Mouse (Mus musculus): ENCODE measurements around the gene Mxd3. TPM values are rescaled to one million over a fixed set of nuclear protein-coding genes. Genes with fewer than 3 reads are reported as not detected.

The Mxd3 gene
- polyA plus RNA-seq, 1 experiment, result 49.8 TPM

DNA sequence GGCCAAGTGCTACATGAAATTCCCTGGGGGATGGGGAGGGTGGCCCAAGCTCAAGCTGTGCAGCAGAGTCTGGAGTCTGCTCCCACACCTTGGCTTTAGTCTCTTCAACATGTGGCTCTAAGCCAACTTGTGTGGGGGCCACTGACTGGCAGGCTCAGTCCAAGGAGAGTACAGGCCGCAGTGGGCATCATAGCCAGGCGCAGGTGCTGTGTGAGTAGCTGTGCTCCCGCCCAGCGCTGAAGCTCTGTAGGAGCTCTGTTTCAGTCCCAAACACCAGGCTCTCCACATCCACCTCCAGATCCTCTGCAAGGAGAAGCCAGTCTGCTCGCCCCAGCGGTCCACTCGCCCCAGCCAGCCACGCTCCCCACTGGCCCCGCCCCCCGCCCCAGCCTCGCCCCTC is 4.0 kb downstream of the Mxd3 start:
- no peak overlapping the region for H3ac ChIP-seq (ENCODE audit: control insufficient read depth, insufficient read length, low read depth)
- no peak overlapping the region for H3K4me3 ChIP-seq (ENCODE audit: insufficient read depth, poor library complexity, severe bottlenecking)
- no peaks in the 10 kb centered on the region for H3K27me3 ChIP-seq (ENCODE audit: control insufficient read depth, insufficient read depth, insufficient read length)

DNA sequence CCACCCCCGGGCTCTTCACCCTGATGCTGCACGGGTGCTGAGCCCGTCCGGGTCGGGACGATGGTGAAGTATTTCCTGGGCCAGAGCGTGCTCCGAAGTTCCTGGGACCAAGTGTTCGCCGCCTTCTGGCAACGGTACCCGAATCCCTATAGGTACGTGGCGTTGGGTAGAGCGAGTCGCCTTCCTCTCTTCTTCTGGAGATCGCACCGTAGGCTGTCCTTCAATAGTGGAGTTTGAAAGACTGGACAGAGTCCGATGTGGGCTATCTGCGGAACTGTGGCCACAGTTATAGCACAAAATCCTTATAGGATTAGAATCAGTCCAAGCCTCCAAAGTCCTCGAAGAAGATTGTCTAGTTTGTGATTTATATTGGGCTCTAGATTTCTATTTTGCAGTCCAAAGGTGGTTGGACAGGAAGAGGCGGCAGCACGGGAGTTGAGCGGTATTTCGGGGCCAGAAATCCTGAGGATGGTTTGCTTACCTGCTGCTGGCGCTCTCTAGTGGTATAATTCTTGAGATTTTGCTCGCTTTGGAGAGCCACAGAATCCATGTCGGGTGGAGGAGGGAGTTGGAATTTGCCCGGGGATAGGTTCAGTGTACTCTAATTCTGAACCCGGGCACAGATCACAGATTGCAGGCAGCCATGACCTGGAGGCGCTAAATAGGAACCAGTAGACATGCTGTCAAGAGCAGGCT is 7.3 kb downstream of the Mxd3 start:
- H3K36me3 ChIP-seq (ENCODE audit: control insufficient read depth, insufficient read depth), result peaks cover 49% of the 10 kb centered on the region
- TF ChIP-seq CTCF (IDR thresholded peaks at IDR 0.05; ENCODE audit: control insufficient read depth, insufficient read depth, insufficient read length), result no peak
- no peak for TF ChIP-seq FOSL1 (IDR thresholded peaks at IDR 0.05; ENCODE audit: insufficient read depth, low read length, poor library complexity, severe bottlenecking)
- TF ChIP-seq MAX (IDR thresholded peaks at IDR 0.05), result no peak
- no peak for TF ChIP-seq USF1 (IDR thresholded peaks at IDR 0.05; ENCODE audit: low read depth)
- no peak for TF ChIP-seq MYOD1 (IDR thresholded peaks at IDR 0.05; ENCODE audit: control insufficient read depth, insufficient read length, low read depth)

More for the DNA sequence above, 4.0 kb downstream of the Mxd3 start:
- TF ChIP-seq FOSL1 (IDR thresholded peaks at IDR 0.05; ENCODE audit: insufficient read depth, low read length, poor library complexity, severe bottlenecking) (no peak), CEBPB (IDR thresholded peaks at IDR 0.05; ENCODE audit: low read depth) (no peak), MYOG (IDR thresholded peaks at IDR 0.05; ENCODE audit: control insufficient read depth, extremely low read depth, insufficient read length) (no peak), USF1 (IDR thresholded peaks at IDR 0.05; ENCODE audit: low read depth) (no peak), MYOD1 (IDR thresholded peaks at IDR 0.05; ENCODE audit: control insufficient read depth, insufficient read length, low read depth) (no peak), CTCF (IDR thresholded peaks at IDR 0.05; ENCODE audit: control insufficient read depth, insufficient read depth, insufficient read length) (no peak), MAX (IDR thresholded peaks at IDR 0.05) (no peak)
- H3K79me2 ChIP-seq (ENCODE audit: control insufficient read depth, insufficient read depth), result peaks cover 57% of the 10 kb centered on the region
- H3K79me3 ChIP-seq (ENCODE audit: low read depth), result peaks cover 36% of the 10 kb centered on the region
- peaks cover 29% of the 10 kb centered on the region for H3K36me3 ChIP-seq (ENCODE audit: control insufficient read depth, insufficient read depth)

DNA sequence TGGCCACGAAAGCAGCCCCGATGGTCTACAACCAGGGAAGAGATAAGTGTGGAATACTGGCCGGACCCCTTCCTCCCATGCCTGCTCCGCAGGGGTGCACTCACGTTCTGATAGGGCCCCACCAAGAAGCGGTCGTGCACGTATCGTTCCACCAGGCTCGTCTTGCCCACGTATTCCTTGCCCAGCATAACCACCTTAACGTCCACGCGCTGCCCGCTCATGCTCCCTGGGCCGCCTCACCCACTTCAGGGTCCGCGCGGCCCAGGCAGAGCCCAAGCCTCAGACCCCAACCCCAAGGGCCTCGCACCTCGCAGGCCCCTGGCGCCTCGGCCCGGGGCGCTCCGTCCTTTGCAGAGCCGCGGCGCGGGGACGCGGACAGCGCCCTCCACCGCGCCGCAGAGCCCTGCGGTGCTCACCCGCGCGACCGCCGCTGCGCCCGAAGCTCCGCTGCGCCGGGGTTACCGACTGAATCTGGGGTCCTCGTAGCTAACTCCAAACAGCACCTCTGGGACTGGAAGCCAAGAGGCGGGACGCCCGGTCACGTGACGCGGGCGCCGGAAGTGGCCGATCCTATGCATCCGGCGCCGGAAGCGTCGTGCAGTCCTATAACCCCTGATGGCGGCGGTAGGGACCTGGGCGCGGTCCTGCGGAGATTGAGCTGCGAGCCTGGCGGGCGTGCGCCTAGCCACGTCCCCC is 8.0 kb downstream of the Mxd3 start, which contains the start of gene Rab24:
Rab24 (minus strand) TSS at position 513 of the 696 bp plus-strand sequence.
- Histone ChIP-seq H3K27me3 (ENCODE audit: control insufficient read depth, insufficient read depth, insufficient read length) (no peaks in the 10 kb centered on the region), H3K4me3 (ENCODE audit: insufficient read depth, poor library complexity, severe bottlenecking) (peak within 1 kb of the TSS; percentile 92), H3K79me3 (ENCODE audit: low read depth) (peaks cover 34% of the 10 kb centered on the region), H3ac (ENCODE audit: control insufficient read depth, insufficient read length, low read depth) (peak within 1 kb of the TSS; percentile 92), H3K36me3 (ENCODE audit: control insufficient read depth, insufficient read depth) (peaks cover 49% of the 10 kb centered on the region), H3K79me2 (ENCODE audit: control insufficient read depth, insufficient read depth) (peaks cover 52% of the 10 kb centered on the region)
- TF ChIP-seq FOSL1 (IDR thresholded peaks at IDR 0.05; ENCODE audit: insufficient read depth, low read length, poor library complexity, severe bottlenecking) (no peak), USF1 (IDR thresholded peaks at IDR 0.05; ENCODE audit: low read depth) (peak; percentile 97)

More for the DNA sequence above, 7.3 kb downstream of the Mxd3 start:
- Histone ChIP-seq H3K27me3 (ENCODE audit: control insufficient read depth, insufficient read depth, insufficient read length) (no peaks in the 10 kb centered on the region), H3ac (ENCODE audit: control insufficient read depth, insufficient read length, low read depth) (peak overlapping the region; percentile 92), H3K79me2 (ENCODE audit: control insufficient read depth, insufficient read depth) (peaks cover 52% of the 10 kb centered on the region), H3K4me3 (ENCODE audit: insufficient read depth, poor library complexity, severe bottlenecking) (peak overlapping the region; percentile 92), H3K79me3 (ENCODE audit: low read depth) (peaks cover 34% of the 10 kb centered on the region)

DNA sequence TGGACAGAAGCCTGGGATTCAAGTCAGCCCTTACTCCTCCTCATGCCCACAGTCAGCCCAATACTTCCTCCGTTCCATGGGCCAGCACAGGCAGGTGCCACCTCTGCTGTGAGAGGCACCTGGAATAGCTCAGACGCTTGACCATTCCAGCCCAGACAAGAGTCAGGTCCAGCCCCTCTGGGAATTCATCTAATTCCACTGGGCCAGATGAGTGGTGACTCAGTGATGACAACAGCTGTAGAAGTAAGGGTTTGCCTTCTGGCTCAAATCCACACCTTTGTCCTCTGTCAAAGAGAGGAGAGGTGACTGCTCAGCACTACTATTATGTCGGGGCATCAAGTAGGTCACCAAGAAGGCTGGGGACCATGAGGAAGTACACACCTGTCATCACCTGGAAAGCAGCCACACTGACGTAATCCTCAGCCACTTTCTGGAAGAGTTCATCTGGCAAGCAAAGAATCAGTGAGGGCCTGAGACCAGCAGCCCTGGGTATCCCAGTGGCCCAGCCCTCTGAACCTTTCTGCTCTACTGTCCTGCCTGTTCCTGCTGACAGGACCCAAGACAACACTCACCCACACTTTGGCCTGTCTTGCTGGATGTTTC is 9.6 kb downstream of the Mxd3 start, which contains the start of gene Prelid1:
Prelid1 (plus strand) TSS at position 570 of the 603 bp plus-strand sequence.
- peak within 1 kb of the TSS; percentile 92 for H3K4me3 ChIP-seq (ENCODE audit: insufficient read depth, poor library complexity, severe bottlenecking)
- peak within 1 kb of the TSS; percentile 92 for H3ac ChIP-seq (ENCODE audit: control insufficient read depth, insufficient read length, low read depth)
- peaks cover 52% of the 10 kb centered on the region for H3K79me2 ChIP-seq (ENCODE audit: control insufficient read depth, insufficient read depth)
- no peaks in the 10 kb centered on the region for H3K27me3 ChIP-seq (ENCODE audit: control insufficient read depth, insufficient read depth, insufficient read length)
- peaks cover 40% of the 10 kb centered on the region for H3K36me3 ChIP-seq (ENCODE audit: control insufficient read depth, insufficient read depth)
- peaks cover 30% of the 10 kb centered on the region for H3K79me3 ChIP-seq (ENCODE audit: low read depth)
- TF ChIP-seq MYOD1 (IDR thresholded peaks at IDR 0.05; ENCODE audit: control insufficient read depth, insufficient read length, low read depth), result peak; percentile 41
- no peak for TF ChIP-seq CEBPB (IDR thresholded peaks at IDR 0.05; ENCODE audit: low read depth)

DNA sequence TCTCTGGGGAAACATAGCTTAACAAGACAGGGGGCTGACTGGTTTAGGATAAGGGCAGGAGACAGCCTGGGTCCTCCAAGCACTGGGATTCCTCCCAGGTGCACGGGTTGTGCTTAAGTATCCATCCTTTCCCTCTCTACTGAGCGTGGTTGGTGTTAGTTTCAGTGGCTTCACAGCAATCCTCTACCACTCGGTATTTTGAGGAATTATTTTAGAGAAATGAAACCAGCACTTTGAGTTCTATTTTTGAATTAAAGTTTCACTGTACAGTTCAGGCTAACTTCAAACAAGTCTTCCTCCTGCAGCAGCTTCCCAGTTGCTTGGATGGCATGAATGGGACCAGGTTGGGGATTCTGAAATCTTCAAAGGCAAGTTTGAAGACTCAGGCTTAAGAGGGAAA is 11.3 kb downstream of the Mxd3 start:
- Histone ChIP-seq H3ac (ENCODE audit: control insufficient read depth, insufficient read length, low read depth) (no peak overlapping the region), H3K4me3 (ENCODE audit: insufficient read depth, poor library complexity, severe bottlenecking) (no peak overlapping the region), H3K79me3 (ENCODE audit: low read depth) (peaks cover 22% of the 10 kb centered on the region), H3K79me2 (ENCODE audit: control insufficient read depth, insufficient read depth) (peaks cover 39% of the 10 kb centered on the region), H3K36me3 (ENCODE audit: control insufficient read depth, insufficient read depth) (peaks cover 41% of the 10 kb centered on the region), H3K27me3 (ENCODE audit: control insufficient read depth, insufficient read depth, insufficient read length) (no peaks in the 10 kb centered on the region)
- TF ChIP-seq MYOG (IDR thresholded peaks at IDR 0.05; ENCODE audit: control insufficient read depth, extremely low read depth, insufficient read length) (no peak), MYOD1 (IDR thresholded peaks at IDR 0.05; ENCODE audit: control insufficient read depth, insufficient read length, low read depth) (no peak), USF1 (IDR thresholded peaks at IDR 0.05; ENCODE audit: low read depth) (no peak), FOSL1 (IDR thresholded peaks at IDR 0.05; ENCODE audit: insufficient read depth, low read length, poor library complexity, severe bottlenecking) (no peak), CEBPB (IDR thresholded peaks at IDR 0.05; ENCODE audit: low read depth) (no peak)
